Mouse (Mus musculus): ENCODE measurements around the gene Gm8369. TPM values are rescaled to one million over a fixed set of nuclear protein-coding genes. Genes with fewer than 3 reads are reported as not detected.

The Gm8369 gene
- polyA plus RNA-seq, 1 experiment from 2014 or later = not detected

Other genes with a start within 250 kb of the Gm8369 start
- gene Ms4a1, start 219.7 kb upstream of the Gm8369 start, polyA plus RNA-seq (2016; fragmentation: Nextera tagmentation; extraction: Ambion mirVana) = 0.05 TPM in 1 of 2 replicates, not detected in the other
- not detected in 2 replicates for gene Ms4a5, start 202.1 kb upstream of the Gm8369 start, polyA plus RNA-seq (2016; fragmentation: Nextera tagmentation; extraction: Ambion mirVana)
- gene Ms4a14, start 171.5 kb upstream of the Gm8369 start, polyA plus RNA-seq (2016; fragmentation: Nextera tagmentation; extraction: Ambion mirVana) = 0.05 TPM in 1 of 2 replicates, not detected in the other
- gene Ms4a7, start 149.8 kb upstream of the Gm8369 start, polyA plus RNA-seq (2016; fragmentation: Nextera tagmentation; extraction: Ambion mirVana) = 2.9 TPM in 2 replicates
- 2.1 and 3.0 TPM in 2 replicates for gene Ms4a4a, start 110.4 kb upstream of the Gm8369 start, polyA plus RNA-seq (2016; fragmentation: Nextera tagmentation; extraction: Ambion mirVana)
- gene Ms4a4c, start 81.2 kb upstream of the Gm8369 start, polyA plus RNA-seq (2016; fragmentation: Nextera tagmentation; extraction: Ambion mirVana) = 0.43 and 0.57 TPM in 2 replicates
- not detected in 2 replicates for gene Ms4a4b, start 42.4 kb upstream of the Gm8369 start, polyA plus RNA-seq (2016; fragmentation: Nextera tagmentation; extraction: Ambion mirVana)
- gene Ms4a6c, start 16.6 kb upstream of the Gm8369 start, polyA plus RNA-seq (2016; fragmentation: Nextera tagmentation; extraction: Ambion mirVana) = 2.4 and 3.7 TPM in 2 replicates
- 1.8 and 3.1 TPM in 2 replicates for gene Ms4a6b, start 30.6 kb downstream of the Gm8369 start, polyA plus RNA-seq (2016; fragmentation: Nextera tagmentation; extraction: Ambion mirVana)
- 0.98 and 1.6 TPM in 2 replicates for gene Ms4a4d, start 50.9 kb downstream of the Gm8369 start, polyA plus RNA-seq (2016; fragmentation: Nextera tagmentation; extraction: Ambion mirVana)
- 1.6 and 3.0 TPM in 2 replicates for gene Ms4a6d, start 118.9 kb downstream of the Gm8369 start, polyA plus RNA-seq (2016; fragmentation: Nextera tagmentation; extraction: Ambion mirVana)
- gene Ms4a2, start 137.8 kb downstream of the Gm8369 start, polyA plus RNA-seq (2016; fragmentation: Nextera tagmentation; extraction: Ambion mirVana) = 0.22 TPM in 1 of 2 replicates, not detected in the other
- gene Ms4a3, start 154.9 kb downstream of the Gm8369 start, polyA plus RNA-seq (2016; fragmentation: Nextera tagmentation; extraction: Ambion mirVana) = not detected in 2 replicates
- not detected in 2 replicates for gene Oosp2, start 174.6 kb downstream of the Gm8369 start, polyA plus RNA-seq (2016; fragmentation: Nextera tagmentation; extraction: Ambion mirVana)
- not detected in 2 replicates for gene Oosp1, start 205.2 kb downstream of the Gm8369 start, polyA plus RNA-seq (2016; fragmentation: Nextera tagmentation; extraction: Ambion mirVana)
- not detected in 2 replicates for gene Oosp3, start 211.1 kb downstream of the Gm8369 start, polyA plus RNA-seq (2016; fragmentation: Nextera tagmentation; extraction: Ambion mirVana)